Mouse (Mus musculus): ENCODE measurements around the gene Cabin1.

GRCm38 (mm10) chr10:75635019-75635692 is 129.0 kb downstream of the Cabin1 start:
- no peak for TF ChIP-seq POLR2A (IDR thresholded peaks at IDR 0.05; ENCODE audit: control insufficient read depth, low read depth, low read length)
- TF ChIP-seq CTCF (IDR thresholded peaks at IDR 0.05; ENCODE audit: control insufficient read depth, insufficient read depth, insufficient replicate concordance, low read depth, low read length), result no peak
